Mouse (Mus musculus) T-helper 17 cell (primary cell): ENCODE measurements around the gene Myo10.

ENCODE experiments used
- in situ Hi-C, 2 experiments: fragments of 300-600 bp; cut with MboI, MseI; formaldehyde crosslinking; loops; 1 replicate in 1 of 2; 2 replicates in 1 of 2; pipeline ENCODE4 v1.15.1; 2025; ENCODE audit warnings: high pct_unique_total_duplicates in 2 of 2

Gene Myo10

DNA sequence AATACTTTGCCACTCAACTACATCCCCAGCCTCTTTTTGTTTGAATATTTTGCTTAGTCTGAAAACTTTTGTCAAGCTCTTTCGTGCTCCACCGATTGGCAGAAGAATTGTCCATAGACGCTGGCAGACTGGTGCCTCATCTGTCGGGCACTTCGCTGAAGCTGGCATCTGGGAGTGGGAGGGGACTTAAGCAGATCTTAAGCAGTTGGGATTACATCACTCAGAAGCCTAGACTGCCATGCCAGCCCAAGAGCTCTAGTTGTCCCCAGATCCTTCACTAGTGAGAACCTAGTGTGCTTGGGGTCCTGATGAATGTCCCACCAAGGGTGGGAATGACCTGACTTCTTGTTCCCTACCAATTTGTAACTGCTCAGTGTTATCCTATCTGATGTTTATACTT lies 138.0 kb downstream of the Myo10 start:
- in situ Hi-C loops, result no loop called here

GRCm38 (mm10) chr15:25761049-25761448 lies 138.7 kb downstream of the Myo10 start:
- in situ Hi-C loops, result no loop called here

- in situ Hi-C loops, result no loop called here
Measured at GRCm38 (mm10) chr15:25761800-25762211, 139.5 kb downstream of the Myo10 start.

DNA sequence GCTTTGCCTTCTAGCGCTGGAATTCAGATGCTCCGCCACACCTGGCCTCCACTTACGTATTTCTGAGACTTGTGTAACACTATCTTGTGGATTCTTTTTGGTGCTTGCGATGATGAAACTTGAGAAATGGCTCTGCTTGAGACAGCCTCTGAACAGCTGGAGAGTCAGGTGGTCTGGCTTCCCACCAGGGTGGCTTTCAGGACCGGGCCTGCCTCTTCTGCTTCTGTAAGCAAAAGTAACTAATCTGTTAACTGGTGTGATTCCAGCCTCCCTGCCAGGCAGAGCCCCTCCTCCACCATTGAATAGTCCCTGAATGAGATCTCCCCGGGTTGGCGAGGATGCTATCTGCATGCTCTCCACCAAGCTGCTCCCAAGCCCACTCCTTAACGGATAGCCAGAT lies 140.0 kb downstream of the Myo10 start:
- in situ Hi-C loops, result no loop called here

DNA sequence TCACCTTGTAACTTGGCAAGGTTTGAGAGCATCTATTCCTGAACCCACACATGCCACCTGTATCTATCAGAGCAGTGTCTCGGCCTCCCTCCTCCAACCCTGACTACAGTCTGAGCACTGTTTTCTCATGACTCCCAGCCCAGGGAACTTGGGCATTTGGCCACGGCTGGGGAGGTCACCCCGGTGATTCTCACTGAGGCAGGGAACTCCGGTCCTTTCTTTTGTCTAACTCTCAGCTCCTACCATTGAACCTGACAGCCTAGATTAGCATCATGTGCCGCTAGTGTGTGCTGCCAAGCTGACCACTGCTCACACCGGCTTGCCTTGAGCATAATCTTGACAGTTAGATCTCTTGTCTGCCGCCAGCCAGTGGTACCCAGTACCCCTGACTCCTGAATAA lies 140.8 kb downstream of the Myo10 start:
- in situ Hi-C loops, result no loop called here

DNA sequence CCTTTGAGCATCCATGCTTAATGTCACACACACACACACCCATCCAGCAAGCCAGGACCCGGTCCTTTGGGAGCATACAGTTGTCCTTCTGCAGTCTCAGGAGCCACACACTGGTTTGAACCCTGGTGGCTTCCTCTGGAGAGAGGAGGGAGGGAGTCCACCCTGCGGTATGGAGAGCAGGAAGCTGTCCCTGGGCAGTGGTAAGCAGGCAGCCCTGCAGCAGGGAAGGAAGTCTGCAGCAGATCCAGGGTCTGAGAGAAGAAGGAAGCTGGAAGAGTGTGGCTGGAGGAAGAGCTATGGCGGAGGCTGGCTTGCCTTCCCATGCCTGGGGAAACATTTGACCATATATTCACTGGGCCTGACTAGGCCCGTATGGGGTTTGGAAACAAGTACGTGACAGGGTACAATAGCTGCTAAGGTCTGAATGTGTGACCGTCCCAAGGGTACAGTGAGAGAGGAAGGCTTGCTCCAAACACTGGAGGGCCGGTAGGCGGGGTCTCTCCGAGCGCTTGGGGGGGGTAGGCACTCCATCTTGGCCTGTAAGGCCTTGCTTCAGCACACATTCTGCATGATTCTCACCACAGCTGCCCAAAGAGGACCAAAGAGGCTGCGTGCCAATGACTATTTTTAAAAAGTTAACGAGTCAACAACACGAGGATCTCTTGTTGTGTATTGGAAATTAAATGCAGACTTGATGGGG lies 142.5 kb downstream of the Myo10 start:
- in situ Hi-C loops, result no loop called here

- in situ Hi-C loops, result no loop called here
Measured at GRCm38 (mm10) chr15:25767777-25768176, 145.5 kb downstream of the Myo10 start.

DNA sequence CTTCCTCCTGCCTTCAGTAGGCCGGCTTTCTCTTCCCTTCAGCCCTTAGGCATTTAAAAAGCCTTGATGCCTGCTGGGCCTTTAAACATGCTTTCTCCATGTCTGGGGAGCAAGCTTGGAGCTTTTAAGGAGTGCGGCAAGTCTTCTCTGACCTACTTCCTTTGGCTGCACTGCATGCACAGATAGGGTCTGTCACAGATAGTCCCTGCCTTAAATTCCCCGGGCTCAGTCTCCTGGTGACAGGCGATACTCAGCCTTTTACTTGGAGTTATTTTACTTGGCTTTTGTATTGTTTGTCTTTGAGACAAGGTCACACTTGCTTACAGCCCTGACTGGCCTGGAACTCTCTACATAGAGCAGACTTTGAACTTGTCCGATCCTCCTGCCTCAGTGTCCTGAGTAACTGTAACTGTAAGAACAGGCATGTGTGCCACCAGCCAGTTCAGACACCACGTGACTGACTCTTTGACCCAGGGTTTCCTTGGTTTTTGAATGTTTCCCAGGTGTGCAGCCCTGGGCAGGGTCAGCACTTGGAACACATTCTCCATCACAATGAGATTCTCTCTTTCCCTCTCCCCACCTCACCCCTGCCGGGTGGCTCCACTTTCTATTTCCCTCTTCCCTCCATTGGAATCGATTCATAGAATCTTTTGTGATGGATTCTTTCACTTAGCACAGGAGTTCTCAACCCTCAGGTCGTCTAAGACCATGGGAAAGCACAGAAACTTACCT lies 147.4 kb downstream of the Myo10 start:
- in situ Hi-C loops, result no loop called here

DNA sequence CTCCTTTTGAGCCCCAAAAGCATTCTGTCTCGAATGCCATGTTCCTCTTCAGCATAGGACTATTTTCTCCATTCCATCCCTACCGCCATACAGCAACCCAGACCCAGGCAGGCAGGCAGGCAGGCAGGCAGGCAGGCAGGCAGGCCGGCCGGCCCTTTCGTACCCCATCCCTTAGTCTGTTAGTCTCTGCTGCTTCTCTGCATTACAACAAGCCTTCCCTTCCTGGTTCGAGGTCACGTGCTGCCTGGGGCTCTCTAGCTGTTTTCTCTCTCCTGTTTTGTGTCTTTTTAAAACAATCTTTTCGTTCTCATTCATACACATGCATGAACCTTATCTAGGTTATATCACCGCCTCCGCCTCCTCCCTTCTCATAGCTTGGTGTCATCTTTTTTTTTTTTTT lies 149.5 kb downstream of the Myo10 start:
- in situ Hi-C loops, result no loop called here

DNA sequence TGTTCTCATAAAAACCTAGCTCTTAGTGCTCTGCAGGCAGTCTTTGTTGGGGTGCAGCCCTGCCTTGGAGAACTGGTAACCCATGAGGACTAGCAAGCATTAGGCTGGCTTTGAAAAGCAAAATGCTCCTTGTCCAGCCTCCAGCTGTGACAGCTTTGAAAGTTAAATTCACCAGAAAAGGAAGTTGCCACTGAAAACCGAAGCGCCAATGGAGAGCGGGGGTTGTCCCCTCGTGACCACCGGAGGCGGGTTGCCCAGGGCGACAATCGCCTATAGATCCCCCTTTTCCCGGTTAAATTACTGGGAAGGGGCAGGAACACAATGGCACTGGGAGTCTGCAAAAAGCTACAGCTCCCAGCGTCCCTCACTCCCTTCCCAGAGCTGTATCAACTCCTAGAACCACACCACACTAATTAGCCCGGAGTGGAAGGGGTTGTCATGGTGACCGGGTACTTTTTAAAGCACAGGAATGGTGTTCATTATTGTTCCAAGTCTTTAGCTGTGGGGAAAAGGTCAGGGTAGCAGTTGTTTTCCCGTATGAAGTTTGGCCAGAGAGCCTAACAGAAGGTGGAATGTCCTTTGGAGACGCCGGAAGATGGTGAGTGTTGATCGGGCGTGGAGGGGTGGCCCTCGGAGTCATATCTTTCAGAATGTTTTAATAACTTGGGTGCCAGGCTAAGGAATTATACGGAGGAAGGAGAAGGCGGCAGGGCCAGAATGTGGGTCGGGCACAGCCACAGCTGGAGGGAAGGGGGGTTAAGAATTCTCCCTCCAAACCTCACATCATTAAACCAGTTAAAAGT lies 151.6 kb downstream of the Myo10 start:
- in situ Hi-C loops, result no loop called here

- in situ Hi-C loops, result no loop called here
Measured at GRCm38 (mm10) chr15:25778937-25779336, 156.6 kb downstream of the Myo10 start.

DNA sequence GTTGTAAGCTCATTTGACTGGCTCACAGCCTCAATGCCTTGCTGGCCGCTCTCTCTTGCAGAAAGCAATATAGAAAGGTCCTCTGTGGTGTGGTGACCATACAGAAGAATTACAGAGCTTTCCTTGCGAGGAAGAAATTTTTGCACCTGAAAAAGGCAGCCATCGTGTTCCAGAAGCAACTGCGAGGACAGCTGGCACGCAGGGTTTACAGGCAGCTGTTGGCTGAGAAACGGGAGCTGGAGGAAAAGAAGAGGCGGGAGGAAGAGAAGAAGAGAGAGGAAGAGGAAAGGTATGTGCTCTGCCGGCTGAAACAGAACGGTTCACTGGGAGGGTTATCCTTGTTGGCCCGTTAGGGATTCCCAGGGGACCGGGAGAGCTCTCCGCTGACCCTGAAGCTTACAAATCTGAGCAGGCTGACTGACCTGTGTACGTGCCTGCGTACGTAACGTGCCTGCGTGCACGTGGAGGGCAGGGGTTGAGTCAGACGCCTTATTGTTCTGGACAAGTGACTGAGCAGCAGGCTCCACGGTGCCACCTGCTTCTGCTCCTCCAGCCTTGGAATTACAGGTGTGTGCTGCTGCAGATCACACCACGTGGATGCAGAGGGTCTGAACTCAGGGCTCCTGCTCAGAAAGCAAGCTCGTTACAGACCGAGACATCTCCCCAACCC lies 157.3 kb downstream of the Myo10 start:
- in situ Hi-C loops, result loop anchor here in 1 of 2 experiments (10.0 kb wide), 1 partner anchor 545 kb away; no protein-coding TSS in a partner anchor

DNA sequence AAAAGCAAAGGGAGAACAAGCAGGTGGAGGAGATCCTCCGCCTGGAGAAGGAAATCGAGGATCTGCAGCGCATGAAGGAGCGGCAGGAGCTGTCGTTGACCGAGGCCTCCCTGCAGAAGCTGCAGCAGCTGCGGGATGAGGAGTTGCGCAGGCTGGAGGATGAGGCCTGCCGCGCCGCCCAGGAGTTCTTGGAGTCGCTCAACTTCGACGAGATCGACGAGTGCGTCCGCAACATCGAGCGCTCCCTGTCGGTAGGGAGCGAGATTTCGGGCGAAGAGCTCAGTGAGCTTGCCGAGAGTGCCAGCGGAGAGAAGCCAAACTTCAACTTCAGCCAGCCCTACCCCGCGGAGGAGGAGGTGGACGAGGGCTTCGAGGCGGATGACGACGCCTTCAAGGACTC lies 158.7 kb downstream of the Myo10 start:
- in situ Hi-C loops, result loop anchor here in 1 of 2 experiments (10.0 kb wide), 1 partner anchor 544 kb away; no protein-coding TSS in a partner anchor

DNA sequence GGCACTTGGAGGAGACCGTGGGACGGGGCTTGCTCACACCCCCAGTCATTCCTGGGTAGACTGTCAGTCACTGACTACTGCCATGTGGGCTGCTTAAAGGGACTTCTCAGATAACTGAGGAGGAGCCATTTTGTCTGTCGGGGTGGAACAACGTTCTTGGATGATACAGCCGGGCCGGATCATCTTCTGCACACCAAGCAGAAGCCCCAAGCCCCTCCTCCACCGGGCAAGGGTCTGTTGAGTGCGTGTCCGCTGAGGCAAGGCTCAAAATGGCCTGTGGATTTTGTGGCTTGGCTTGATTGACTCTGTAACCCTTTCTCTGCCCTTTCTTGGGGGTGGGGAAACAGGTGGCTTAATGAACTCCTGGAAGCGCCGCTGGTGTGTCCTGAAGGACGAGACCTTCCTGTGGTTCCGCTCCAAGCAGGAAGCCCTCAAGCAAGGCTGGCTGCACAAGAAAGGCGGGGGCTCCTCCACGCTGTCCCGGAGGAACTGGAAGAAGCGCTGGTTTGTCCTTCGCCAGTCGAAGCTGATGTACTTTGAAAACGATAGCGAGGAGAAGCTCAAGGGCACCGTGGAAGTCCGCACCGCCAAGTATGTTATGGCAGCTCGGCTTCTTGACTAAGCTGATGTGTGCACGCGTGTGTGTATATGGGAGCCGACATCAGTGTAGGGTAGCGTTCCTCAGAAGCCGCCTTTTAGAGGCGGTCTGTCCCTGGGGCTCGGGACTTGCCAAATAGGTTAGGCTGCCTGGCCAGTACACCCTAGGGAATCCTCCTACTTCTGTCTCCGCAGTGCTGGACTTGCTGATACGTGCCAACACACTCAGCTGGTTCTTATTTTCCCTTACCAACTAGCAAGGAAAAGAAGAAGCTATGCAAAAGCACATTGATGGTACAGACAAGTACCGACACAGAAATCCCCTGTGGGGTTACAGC lies 163.4 kb downstream of the Myo10 start:
- in situ Hi-C loops, result loop anchor here in 1 of 2 experiments (10.0 kb wide), 1 partner anchor 539 kb away; no protein-coding TSS in a partner anchor

DNA sequence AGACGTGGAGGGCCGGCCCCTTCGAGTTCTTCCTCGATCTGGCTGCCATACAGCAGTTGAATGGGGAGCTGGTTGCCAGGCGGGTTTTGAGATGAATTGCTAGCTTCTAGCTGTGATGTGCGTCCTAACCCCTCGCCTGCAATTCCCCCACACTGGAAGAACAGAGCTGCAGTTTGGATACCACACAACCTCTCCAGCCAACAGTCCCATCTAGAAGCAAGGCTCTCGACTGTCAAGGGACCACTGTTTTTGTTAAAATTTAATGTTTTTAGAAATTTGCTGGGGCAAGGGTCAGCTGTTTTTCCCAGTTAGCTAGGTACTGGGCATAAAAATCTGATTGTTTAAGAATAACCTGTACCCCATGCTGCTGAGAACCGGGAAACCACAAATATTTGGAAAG lies 165.1 kb downstream of the Myo10 start:
- in situ Hi-C loops, result loop anchor here in 1 of 2 experiments (10.0 kb wide), 1 partner anchor 537 kb away; no protein-coding TSS in a partner anchor

DNA sequence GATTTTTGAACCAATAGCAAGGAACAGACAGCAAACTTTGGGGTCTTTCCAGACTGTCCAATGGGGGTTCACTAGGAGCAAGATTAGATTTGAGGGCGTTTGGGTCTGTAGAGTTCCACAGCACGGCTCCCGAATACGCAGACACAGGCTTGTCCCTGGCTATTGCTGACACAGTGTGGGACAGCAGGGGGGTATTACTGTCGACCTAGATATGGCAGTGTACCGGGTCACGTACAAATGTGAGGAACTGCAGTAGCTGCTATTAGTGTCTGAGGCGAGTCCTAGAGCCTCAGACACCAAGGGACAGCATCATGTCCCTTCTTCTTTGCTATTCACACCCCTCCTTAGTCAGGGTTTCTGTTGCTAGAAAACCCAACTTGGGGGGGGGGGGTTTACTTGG lies 165.6 kb downstream of the Myo10 start:
- in situ Hi-C loops, result loop anchor here in 1 of 2 experiments (10.0 kb wide), 1 partner anchor 537 kb away; no protein-coding TSS in a partner anchor

DNA sequence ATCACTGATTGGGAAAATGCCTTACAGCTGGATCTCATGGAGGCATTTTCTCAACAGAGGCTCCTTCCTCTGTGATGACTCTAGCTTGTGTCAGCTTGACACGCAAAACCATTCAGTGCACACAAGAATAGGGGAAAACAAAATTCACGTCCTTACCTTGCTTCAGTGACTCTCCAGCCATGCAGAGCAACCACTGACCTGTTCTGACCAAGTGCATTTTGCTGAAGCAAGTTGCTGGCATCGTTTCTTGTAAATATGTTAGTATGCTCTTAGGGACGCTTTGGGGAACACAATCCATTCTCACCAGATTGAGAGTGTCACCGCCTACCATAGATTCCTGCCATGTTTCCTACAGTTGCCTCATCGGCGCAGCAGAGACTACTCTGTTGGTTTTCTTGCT lies 166.2 kb downstream of the Myo10 start:
- in situ Hi-C loops, result loop anchor here in 1 of 2 experiments (10.0 kb wide), 1 partner anchor 536 kb away; no protein-coding TSS in a partner anchor

GRCm38 (mm10) chr15:25789241-25789640 lies 166.9 kb downstream of the Myo10 start:
- in situ Hi-C loops, result loop anchor here in 1 of 2 experiments (10.0 kb wide), 1 partner anchor 536 kb away; no protein-coding TSS in a partner anchor

GRCm38 (mm10) chr15:25791660-25792353 lies 169.5 kb downstream of the Myo10 start:
- in situ Hi-C loops, result loop anchor here (10.0 kb wide), 2 partner anchors 367 to 1133 kb away; no protein-coding TSS in a partner anchor
